Mouse (Mus musculus): ENCODE measurements at regions not wholly inside any gene's neighbourhood (a gene's known extent, or its start where the extent isn't known, plus 50 kb on each side); places are given as distances from the start of the nearest gene placed in this dataset.

DNA sequence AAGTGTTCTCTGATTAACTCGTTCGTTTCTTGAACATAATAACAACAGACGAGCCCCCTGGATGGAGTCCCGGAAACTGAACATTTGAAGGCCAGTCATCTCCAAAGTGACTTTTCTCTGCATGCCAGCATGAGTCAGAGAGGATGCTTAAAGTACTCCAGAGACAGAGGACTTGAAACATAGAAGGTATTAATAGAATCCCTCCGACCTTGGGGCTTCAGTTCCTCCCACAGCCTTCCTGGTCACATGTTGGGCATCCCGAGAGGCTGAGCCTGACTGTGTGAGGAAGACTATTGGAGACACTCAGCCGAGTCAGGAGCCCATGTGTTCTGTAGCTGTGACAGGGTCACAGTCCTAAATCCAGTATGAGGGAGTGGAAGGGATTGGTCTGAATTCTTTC lies 232.7 kb upstream of the Serp2 start:
- DNase-seq (ENCODE audit: low read depth) = no peak

DNA sequence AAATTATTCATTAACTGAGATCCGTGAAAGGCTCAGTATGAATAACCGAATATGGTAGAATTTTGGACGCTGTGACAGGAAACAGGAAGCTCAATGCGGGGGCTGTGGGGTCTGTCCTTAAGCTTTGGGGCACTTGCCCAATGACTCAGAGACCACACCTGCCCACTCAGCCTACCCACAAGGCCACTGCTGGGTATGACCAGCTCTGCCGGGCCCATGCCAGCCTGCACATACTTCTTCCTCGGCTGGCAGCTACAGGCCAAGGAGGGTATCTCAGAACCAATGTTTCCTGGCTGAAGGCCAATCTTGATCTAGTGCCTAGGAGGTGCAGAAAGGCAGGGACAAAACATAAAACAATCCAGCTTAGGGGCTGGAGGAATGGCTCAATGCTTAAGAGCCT lies 230.9 kb upstream of the Serp2 start:
- no peak for DNase-seq (ENCODE audit: low read depth)

DNA sequence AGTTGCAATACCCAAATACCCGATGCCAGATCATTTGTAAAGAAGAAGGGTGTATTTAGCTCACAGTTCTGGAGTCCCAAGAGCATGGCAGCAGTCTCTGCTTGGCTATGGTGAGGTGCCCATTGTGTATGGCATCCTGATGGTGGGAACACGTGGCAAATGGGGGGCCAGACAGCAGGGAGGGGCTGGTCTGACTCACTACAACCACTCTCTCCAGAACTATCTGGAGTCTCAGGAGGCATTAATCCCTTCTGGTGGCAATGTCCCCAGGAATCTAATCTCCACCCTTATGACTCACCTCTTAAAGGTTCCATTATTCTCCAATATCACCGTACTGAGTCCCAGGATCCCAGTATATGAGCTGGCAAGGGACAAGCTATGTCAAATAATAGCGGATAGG lies 229.5 kb upstream of the Serp2 start:
- no peak for DNase-seq (ENCODE audit: low read depth)

DNA sequence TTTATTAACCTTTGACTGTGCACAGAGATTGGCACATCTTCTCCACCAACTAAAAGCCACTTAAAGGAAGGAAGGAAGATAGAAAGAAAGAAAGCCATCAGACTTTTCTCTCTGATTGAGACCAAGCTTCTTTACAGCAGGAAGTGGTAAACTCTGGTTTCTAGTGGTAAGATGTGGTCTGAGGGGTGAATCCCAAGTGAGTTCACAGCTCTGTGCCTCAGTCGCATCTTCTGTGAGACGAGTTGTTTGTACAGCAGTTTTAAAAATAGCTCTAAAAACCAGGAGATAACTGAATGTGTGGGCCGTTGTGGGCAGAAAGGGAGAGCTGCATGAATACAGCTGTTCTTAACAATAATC lies 224.8 kb upstream of the Serp2 start:
- no peak for DNase-seq (ENCODE audit: low read depth)

GRCm38 (mm10) chr14:76780572-76781523 lies 224.2 kb upstream of the Serp2 start:
- no peak for DNase-seq (ENCODE audit: low read depth)

DNA sequence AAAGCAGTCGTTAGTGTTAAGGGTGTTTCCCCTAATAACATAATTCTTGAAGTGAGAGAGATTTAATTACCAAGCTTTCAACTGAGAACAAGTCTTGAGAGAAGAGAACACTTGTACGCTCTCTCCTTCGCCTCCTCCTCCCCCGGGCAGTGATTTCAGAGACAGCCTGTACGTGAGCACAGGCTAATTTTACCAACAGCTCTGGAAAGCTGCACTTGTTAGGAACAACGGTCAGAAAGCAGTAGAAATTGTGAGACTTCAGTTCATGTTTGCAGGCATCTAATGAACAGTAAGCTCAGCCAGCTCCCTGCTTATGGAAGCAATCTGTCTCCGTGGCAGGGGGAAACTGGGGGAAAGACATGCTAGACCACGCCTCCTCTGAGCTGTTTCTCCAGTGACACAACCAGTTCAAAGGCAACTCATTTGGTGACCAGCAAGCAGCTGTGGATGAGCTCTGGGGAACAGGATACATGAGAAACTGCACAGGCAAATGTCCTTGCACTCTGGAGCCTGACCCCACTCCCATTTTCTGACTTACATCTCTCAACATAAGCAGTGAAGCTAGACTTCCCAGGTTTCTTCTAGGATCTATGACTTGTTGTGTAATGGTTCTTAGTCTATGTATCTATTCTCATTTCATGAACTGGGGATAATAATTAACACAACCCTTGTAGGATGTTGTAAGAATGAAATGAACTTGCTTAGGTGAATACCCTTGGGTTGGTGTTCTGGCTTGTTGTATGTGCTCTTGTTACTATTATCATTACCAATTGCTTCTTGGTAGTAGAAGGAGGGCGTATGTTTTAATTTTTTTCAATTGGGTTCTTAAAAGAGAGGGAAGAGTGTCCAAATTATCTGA lies 222.1 kb upstream of the Serp2 start:
- DNase-seq (ENCODE audit: low read depth) = no peak

DNA sequence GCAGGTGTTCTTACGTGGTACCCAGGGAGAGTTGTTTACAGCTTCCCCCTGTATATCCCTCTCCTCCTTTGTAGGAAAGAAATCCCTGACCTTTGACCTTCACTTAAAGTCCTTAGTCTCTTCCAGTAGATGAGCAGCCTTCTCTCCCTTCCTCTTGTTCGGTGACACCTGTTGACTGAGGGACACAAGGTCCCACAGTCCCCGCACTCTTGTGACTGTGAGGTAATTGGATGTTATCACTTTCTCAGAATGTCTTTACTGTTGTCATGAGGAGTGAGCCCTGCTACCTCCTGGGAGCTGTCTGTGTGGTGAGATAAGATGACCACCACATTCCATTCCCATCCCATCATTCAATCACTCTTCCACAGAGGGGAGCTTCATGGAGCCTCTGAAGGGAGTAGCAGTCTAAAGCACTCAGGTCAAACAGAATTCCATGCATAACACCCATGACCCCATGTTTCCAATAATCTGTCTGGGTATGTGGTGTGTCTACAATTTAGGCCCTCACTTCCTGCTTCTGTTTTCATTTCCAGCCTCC lies 218.8 kb upstream of the Serp2 start:
- DNase-seq (ENCODE audit: low read depth) = no peak

DNA sequence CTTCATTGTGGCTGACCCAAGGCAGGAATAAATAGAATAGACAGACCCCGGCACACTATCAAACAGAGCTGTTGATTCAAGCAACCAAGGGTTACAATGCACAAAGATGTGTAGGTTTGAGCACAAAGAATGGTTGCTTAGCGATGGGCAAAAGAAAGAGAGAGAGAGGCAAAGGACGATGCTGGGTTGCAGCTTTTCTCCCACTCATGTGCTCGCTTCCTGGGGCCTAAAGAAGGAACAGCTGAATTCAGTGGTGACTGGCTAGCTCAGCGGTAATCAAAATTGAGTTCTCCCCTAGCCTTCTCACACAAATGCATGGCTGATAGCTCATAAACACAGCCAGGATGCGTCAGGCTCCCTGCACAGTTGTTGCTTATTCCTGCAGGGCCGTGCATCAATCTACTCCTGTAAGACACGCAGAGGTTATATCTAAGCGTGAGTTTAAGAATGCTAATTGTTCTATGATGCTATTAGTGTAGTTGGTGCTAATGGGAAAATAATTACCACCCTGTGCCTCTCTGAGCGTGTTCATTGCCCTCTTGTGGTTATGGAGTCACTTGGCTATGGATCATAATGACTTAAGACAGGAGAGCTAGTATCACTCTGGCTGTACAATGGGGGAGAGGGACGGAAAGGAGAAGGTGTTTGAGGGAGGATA lies 216.2 kb upstream of the Serp2 start:
- no peak for DNase-seq (ENCODE audit: low read depth)

DNA sequence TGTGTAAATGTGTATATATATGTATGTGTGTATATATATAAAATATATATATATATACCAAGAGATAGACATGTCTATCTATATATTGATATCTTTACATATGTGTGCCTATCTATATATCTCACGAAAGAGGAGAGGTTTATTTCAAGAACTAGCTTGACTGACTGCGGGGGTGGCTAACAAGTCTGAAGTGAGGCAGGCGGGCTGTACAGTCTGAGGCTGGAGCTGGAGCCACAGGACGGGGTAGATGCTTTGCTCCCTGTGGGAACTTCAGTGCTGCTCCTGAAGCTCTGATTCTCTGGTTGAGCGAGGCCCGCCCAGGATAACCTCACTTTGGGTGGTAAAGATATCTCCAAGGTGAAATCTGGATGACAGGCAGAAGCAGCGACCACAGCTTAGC lies 213.4 kb upstream of the Serp2 start:
- DNase-seq (ENCODE audit: low read depth) = no peak

DNA sequence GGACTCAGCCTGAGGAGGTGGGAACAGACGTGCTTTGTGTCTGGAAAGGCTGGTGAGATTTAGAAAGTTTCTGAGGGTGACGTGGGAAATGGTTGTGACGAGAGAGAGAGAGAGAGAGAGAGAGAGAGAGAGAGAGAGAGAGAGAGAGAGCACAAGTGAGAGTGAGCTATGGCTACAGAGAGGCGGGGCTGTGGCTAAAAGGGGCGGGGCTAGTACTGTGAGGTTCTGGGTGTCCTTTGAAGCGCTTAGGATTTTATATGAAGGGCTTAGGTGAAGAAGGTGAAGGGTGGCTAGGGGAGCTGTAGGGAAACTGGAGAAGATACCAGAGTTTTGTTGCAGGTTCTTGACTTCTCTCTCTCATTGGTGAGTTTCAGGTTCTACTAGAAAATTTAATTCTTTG lies 210.6 kb upstream of the Serp2 start:
- DNase-seq (ENCODE audit: low read depth) = no peak

DNA sequence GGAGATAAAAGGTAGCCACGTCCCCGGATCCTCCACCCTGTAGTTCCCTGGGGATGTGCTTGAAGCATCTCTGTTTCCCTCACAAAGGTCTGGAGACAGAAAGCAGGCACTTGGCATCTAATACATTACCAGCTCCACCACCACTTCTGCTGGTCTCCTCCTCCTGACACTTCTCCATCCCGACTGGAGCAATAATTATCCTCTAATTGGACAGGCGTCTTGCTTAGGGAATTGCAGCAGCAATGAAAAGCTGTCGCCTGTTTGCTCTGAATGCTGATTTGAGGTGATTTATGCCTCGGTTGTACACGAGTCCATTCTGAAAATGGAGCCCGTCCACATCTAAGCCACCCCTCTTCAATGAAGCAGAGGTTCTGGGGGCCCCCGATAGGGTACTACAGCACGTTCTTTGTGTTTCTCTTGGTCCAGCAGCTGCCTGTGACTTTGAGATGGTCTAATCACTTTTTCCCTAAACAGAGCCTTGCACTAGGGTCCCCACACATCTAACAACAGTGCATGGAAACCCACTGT lies 209.6 kb upstream of the Serp2 start:
- DNase-seq (ENCODE audit: low read depth) = no peak

- DNase-seq (ENCODE audit: low read depth) = no peak
These were observed 208.4 kb upstream of the Serp2 start for GRCm38 (mm10) chr14:76765094-76765504.

DNA sequence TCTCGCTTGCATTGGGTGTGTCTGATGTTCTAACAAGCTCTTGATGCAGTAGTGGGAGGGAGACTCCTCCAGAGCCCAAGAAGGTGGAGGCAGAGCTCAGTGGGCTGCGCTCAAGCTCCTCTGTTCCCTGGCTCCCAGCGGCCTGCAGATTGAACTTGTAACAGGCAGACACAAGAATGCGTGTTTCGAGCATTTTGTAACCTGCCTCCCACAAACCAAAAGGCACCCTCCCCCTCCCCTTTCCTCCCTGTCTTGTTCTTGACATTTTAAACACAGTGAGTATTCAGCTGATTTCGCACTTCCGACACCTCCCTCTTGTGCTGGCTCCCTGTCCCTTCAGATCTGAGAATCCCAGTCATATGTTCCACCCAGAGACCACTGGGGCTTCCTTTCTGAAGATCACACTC lies 207.7 kb upstream of the Serp2 start:
- DNase-seq (ENCODE audit: low read depth) = no peak

GRCm38 (mm10) chr14:76763539-76763938 lies 206.8 kb upstream of the Serp2 start:
- no peak for DNase-seq (ENCODE audit: low read depth)

DNA sequence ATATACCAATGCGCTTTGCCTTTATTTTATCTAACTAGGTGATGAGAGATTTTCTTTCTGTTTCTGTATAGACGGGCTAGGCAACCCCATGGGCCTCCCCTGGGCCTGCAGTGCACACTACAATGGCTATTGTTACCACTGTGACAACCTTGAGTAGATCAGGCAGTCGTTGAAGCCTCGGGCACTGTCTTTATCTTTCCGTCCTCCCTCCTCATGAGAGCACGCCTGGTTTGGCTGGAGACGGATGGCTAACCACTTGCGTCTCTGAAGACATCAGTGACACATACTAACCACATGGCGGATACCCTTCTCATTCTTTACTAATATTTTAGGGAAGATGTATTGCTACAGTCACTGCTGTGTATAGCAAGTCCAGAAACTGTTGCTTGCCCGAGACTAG lies 206.1 kb upstream of the Serp2 start:
- DNase-seq (ENCODE audit: low read depth) = no peak

GRCm38 (mm10) chr14:76761691-76762090 lies 205.0 kb upstream of the Serp2 start:
- no peak for DNase-seq (ENCODE audit: low read depth)

DNA sequence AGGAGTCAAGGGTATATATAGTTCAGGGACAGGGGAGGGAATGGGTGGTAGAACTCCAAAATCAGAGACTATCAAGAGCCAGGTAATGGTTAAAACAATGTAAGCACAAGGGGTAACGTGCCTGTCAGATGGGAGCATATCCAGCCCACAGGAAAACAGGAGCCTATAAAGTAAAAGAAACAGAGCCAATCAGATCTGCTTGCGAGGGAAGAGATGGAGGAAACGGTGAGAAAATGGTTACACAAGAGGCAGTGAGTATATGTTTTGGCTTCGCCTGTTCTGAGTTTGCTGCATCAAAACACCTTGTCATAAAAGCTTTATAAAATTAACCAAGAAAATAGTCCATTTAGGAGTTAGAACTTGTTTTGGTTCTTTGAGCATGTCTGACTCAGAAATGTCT lies 204.6 kb upstream of the Serp2 start:
- no peak for DNase-seq (ENCODE audit: low read depth)

GRCm38 (mm10) chr14:76760509-76761023 lies 203.9 kb upstream of the Serp2 start:
- DNase-seq (ENCODE audit: low read depth) = no peak

- DNase-seq (ENCODE audit: low read depth) = no peak
These were observed 202.7 kb upstream of the Serp2 start for GRCm38 (mm10) chr14:76759377-76759776.

DNA sequence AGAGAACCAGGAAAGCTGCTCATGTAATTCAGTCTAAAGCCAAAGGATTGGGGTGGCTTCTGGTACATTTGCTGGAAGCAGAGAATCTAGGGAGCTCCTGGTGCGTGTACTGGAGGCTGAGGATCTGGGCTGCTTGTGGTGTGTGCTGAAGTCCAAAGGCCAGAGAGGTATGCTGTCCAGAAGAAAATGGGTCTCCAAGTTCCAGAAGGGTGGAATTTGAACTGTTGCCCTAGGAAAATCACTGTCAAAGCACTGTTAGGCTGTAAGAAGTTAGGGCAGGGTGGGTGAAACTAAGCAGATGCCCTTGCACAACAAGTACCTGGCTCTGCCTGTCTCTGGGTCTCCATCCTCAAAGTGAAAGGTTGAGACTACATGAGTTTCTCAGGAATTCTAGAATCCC lies 201.9 kb upstream of the Serp2 start:
- DNase-seq (ENCODE audit: low read depth) = no peak

DNA sequence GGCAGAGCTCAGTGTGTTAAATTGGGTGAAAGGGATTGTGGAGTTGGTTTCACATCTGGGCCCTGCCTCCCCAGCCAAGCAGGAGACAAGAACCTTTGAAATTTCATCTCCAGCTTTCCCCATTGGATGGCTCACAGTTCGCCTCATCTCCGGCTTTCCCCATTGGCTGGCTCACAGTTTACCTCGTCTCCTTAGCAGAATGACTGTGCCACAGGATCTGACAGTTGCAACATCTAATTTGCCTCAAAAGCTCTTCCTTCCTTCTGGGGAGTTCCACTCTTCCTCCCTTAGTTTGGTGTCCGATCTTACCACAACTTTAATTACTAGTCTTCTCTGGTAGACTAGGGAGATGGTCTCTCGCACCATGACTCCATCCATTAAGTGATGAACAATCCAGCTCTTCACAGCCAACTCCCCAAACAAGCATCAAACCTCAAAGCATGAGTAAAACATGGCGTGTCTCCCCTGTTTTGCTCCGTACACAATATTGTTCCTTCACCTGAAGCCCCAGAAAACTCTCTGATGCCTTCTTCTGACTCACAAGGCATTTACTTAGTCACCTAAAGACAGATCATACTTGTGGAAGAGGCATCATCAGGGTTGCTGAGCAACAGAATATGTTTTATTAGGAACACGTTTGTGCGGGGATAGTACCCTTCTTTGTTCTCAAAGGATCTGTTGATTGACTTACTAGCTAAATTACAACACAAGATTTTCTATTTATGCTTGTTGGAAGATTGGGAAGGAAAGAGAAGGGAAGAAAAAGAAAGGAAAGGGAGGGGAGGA lies 199.1 kb upstream of the Serp2 start:
- DNase-seq (ENCODE audit: low read depth) = no peak

Measured in c-Kit-positive CD71-positive TER-119-negative erythroid progenitor cells, embryonic 14.5 days (primary cell).